Mouse (Mus musculus) lung, postnatal 0 days (tissue): ENCODE results near the gene Snorc. TPM values are rescaled to one million over a fixed set of nuclear protein-coding genes. Genes with fewer than 3 reads are reported as not detected.
A peak's percentile ranks its signal among the peaks of the same experiment; 100 is the strongest.

Experiments used
- ATAC-seq: fragments of 200-750 bp; cut with Nextera tagmentation; 2 replicates; pipeline ENCODE4 v1.8.0; 2017; ENCODE audit warnings: moderate library complexity
- DNase-seq: peaks from one replicate; pipeline ENCODE4 v3.0.0-alpha.2; 2016; ENCODE audit warnings: low spot score
- H3K27ac ChIP-seq: fragments of 300-500 bp; sonication (generic); 2 replicates; pipeline ENCODE4 v1.5.1; 2014; ENCODE audit warnings: antibody characterized with exemption, mild to moderate bottlenecking, low read length, mixed read lengths
- H3K27me3 ChIP-seq: fragments of 300-500 bp; sonication (generic); replicated peaks from 2 replicates; pipeline ENCODE4 v1.6.1; 2014; ENCODE audit warnings: low read length, mixed read lengths; ENCODE audit not compliant: insufficient read depth
- H3K36me3 ChIP-seq: fragments of 300-500 bp; sonication (generic); 2 replicates; pipeline ENCODE4 v1.6.1; 2014; ENCODE audit warnings: low read length, mixed read lengths; ENCODE audit not compliant: insufficient read depth
- H3K4me1 ChIP-seq: fragments of 300-500 bp; sonication (generic); 2 replicates; pipeline ENCODE4 v1.6.1; 2014; ENCODE audit warnings: antibody characterized with exemption, low read depth, low read length, mixed read lengths; ENCODE audit not compliant: insufficient read depth
- H3K4me2 ChIP-seq: fragments of 300-500 bp; sonication (generic); replicated peaks from 2 replicates; pipeline ENCODE4 v1.6.1; 2014; ENCODE audit warnings: low read depth, mild to moderate bottlenecking, low read length, moderate library complexity, mixed read lengths
- H3K4me3 ChIP-seq: fragments of 300-500 bp; sonication (generic); 2 replicates; pipeline ENCODE4 v1.5.1; 2014; ENCODE audit warnings: low read depth, low read length
- H3K9ac ChIP-seq: fragments of 300-500 bp; sonication (generic); replicated peaks from 2 replicates; pipeline ENCODE4 v1.6.1; 2014; ENCODE audit warnings: low read depth, mild to moderate bottlenecking
- H3K9me3 ChIP-seq: fragments of 300-500 bp; sonication (generic); 2 replicates; pipeline ENCODE4 v1.6.1; 2016; ENCODE audit warnings: low read length, mixed read lengths
- CTCF ChIP-seq: IDR thresholded peaks from 2 replicates; pipeline ENCODE4 v1.5.1; 2016; ENCODE audit warnings: antibody characterized with exemption, mild to moderate bottlenecking
- EP300 ChIP-seq: IDR thresholded peaks from 2 replicates; pipeline ENCODE4 v1.6.1; 2016; ENCODE audit warnings: antibody characterized with exemption, mild to moderate bottlenecking, control low read depth
- WGBS: fragments of 180-500 bp; shearing (Covaris S2); extraction: QIAGEN DNeasy Blood & Tissue Kit; methylation state at CpG from one replicate; pipeline ENCODE4 v1.1.7; 2014; 5-methylcytosine and 5-hydroxymethylcytosine counted together
- polyA plus RNA-seq: library from polyadenylated mRNA; unstranded; fragments of >200 nt; fragmentation: Nextera tagmentation; extraction: Ambion mirVana; gene quantifications from 2 replicates; pipeline ENCODE4 v1.2.1, GENCODE M21; 2015

Snorc gene
- polyA plus RNA-seq, 1 experiment from 2014 or later: not detected

DNA sequence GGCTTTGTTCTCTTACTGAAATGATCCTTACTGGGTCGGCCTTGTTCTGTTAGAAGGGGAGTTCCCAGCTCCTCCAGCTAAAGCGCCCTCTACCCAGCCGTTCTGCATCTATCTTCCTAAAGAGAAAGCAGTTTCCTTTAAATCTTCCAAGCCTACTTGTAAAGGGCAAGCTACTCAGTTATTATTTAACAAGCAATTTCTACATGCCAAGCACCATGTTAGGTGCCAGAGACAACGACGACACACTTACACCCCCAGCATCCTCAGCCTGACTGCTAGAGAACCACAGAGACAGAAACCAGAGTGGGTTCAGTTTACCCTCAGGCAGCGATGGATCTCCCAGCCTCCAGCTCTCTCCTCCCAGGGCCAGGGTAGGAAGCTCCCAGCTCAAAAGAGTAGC, 37.8 kb downstream of the Snorc start:
- TF ChIP-seq CTCF: no peak
- TF ChIP-seq EP300: no peak
- Histone ChIP-seq H3K9ac (no peak overlapping the region), H3K4me1 (peaks cover 8% of the 10 kb centered on the region; the same call in 1 of the 2 replicates), H3K27me3 (peaks cover 13% of the 10 kb centered on the region), H3K4me2 (no peak overlapping the region), H3K9me3 (no peaks in the 10 kb centered on the region), H3K36me3 (no peaks in the 10 kb centered on the region), H3K27ac (no peak overlapping the region), H3K4me3 (no peak overlapping the region)
- 63% methylated on average over 6 of the region's 6 CpGs for WGBS
- no peak for DNase-seq
- no peak for ATAC-seq

DNA sequence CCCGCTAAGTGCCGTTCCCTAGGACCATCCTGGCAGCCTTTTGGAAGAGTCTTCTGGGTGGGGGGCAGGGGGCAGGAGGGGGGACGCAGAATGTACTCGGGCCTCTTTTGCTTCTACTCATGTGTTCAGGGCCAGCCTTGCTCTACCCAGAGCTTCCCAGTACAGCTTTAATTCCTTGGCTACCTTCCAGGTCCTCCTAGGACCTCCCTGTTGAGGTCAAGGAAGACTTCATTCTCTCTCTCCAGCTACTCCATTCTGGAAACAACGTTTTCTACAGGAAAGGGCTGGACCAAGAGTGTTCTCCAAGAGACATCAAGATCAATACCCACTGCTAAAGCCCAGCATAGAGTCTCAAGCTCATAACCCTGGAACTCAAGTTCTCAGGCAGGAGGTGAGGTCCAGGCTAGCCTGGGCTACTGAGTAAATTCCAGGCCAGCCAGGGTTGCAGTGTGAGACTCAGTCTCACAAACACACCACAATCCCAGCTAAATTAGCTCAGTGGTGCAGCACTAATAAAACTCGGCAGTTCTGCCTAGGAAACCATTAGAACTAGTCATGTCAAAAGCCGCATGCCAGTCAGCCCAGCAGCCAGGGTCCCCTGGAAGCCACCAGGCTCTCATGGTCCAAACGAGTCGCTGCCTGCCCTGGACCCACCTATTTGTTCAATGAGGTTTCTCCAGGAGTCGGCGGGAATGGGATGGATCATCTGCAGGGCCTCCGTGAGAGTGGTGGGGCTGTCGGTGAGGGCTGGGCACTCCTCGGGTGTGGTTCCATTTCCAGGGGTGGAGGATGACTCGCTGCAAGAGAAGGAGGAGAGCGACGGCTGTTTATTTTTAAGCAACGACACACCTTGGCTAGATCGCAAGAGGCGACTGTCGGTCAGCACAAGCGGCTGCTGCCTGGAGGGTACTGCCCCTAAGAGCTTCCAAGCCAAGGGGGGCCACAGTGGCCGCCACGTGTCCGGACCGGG, 38.8 kb downstream of the Snorc start:
- DNase-seq: peak; percentile 8
- Histone ChIP-seq H3K4me1 (peaks cover 8% of the 10 kb centered on the region; the same call in 1 of the 2 replicates), H3K4me3 (peak overlapping the region; percentile 53), H3K36me3 (no peaks in the 10 kb centered on the region), H3K9ac (no peak overlapping the region), H3K4me2 (peak overlapping the region; percentile 97), H3K9me3 (no peaks in the 10 kb centered on the region), H3K27ac (no peak overlapping the region), H3K27me3 (peaks cover 13% of the 10 kb centered on the region)
- no peak for ATAC-seq
- TF ChIP-seq CTCF (no peak), EP300 (no peak)
- 19% methylated on average over 26 of the region's 26 CpGs for WGBS

GRCm38 (mm10) chr1:87509561-87510165, 39.6 kb downstream of the Snorc start, which contains the start of gene Neu2:
TSS of gene Neu2 (plus strand) at chr1:87509889.
- Histone ChIP-seq H3K4me1 (peaks cover 8% of the 10 kb centered on the region; the same call in 1 of the 2 replicates), H3K4me3 (peak within 1 kb of the TSS; percentile 53), H3K9ac (no peak within 1 kb of the TSS), H3K36me3 (no peaks in the 10 kb centered on the region), H3K27ac (no peak within 1 kb of the TSS), H3K4me2 (peak within 1 kb of the TSS; percentile 97), H3K9me3 (no peaks in the 10 kb centered on the region), H3K27me3 (peaks cover 13% of the 10 kb centered on the region)
- peak; percentile 22 for ATAC-seq
- DNase-seq: no peak
- TF ChIP-seq EP300: no peak
- no peak for TF ChIP-seq CTCF
- 2% methylated on average over 49 of the region's 56 CpGs for WGBS

GRCm38 (mm10) chr1:87510166-87510691, 40.2 kb downstream of the Snorc start:
- Histone ChIP-seq H3K36me3 (no peaks in the 10 kb centered on the region), H3K4me1 (peaks cover 8% of the 10 kb centered on the region; the same call in 1 of the 2 replicates), H3K4me2 (peak overlapping the region; percentile 97), H3K9me3 (no peaks in the 10 kb centered on the region), H3K27ac (no peak overlapping the region), H3K27me3 (peaks cover 13% of the 10 kb centered on the region), H3K9ac (no peak overlapping the region), H3K4me3 (peak overlapping the region; percentile 53)
- no peak for TF ChIP-seq CTCF
- no peak for TF ChIP-seq EP300
- peak; percentile 57 for DNase-seq
- WGBS: 2% methylated on average over 13 of the region's 61 CpGs
- peak; percentile 80 for ATAC-seq

- Histone ChIP-seq H3K9me3 (no peaks in the 10 kb centered on the region), H3K9ac (no peak overlapping the region), H3K27ac (no peak overlapping the region), H3K4me3 (no peak overlapping the region), H3K4me2 (no peak overlapping the region; the same call in 1 of the 2 replicates), H3K27me3 (peaks cover 13% of the 10 kb centered on the region), H3K4me1 (peaks cover 8% of the 10 kb centered on the region; the same call in 1 of the 2 replicates), H3K36me3 (no peaks in the 10 kb centered on the region)
- WGBS: 7% methylated on average over 5 of the region's 5 CpGs
- no peak for DNase-seq
- no peak for ATAC-seq
- no peak for TF ChIP-seq CTCF
- no peak for TF ChIP-seq EP300
These were observed 40.8 kb downstream of the Snorc start for GRCm38 (mm10) chr1:87510845-87511244.

DNA sequence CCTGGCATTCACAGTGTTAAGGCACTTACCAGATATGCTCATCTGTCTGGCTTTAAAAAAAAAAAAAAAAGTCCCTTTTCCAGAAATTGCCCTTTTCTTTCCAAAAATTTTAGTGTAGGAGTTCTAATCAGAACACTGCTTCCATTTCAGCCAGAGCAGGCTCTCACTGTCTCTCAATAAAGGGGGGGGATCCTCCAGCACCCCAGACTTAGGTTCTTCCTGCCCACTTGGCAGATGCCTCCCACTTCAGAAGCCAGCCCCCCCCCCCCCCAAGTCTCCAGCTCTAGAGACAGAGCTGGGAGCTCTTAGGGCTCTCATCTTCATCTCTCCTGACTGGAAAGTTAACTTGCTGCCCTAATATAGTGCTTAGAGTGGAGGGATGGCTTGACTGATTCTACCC, 50.4 kb downstream of the Snorc start:
- TF ChIP-seq EP300 (no peak), CTCF (no peak)
- H3K36me3 ChIP-seq: no peaks in the 10 kb centered on the region
- no peak overlapping the region for H3K27ac ChIP-seq
- no peak overlapping the region for H3K9ac ChIP-seq
- no peaks in the 10 kb centered on the region for H3K4me1 ChIP-seq
- no peaks in the 10 kb centered on the region for H3K9me3 ChIP-seq
- H3K27me3 ChIP-seq: no peaks in the 10 kb centered on the region
- DNase-seq (no peak), ATAC-seq (no peak)
- H3K4me3 ChIP-seq: no peak overlapping the region
- no peak overlapping the region for H3K4me2 ChIP-seq
